10 mouse cellular contexts compared by ENCODE assay signal in the genomic region with DNA sequence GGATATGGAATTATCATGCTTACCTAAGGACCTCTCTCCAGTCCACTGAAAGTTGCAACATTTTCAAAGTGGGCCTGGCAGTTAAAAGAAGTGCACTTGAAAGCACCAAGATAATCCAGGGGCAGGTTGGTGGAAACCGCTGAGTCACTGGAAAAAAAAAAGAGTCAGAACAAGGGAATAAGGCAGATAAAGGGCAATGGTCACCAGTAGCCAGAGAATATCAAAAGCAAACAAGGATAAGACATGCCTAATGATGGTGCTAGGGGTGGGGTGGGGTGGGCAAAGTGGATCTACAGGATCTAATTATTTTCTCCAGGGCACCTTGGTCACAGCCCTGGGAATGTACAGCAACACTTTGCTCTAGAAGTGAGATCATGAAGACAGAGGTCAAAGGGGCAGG.
"Had no signal": no experiment of that assay in that cellular context is flagged by ENCODE, and none has a peak within 500 bp of the region (broad histone marks: within the 10 kb centered on the region; RNA-seq: fewer than 3 reads in every experiment).

No protein-coding gene starts in this region.

- H3K4me2 ChIP-seq: liver, embryonic 12.5 days; midbrain, embryonic 11.5 days had no signal

- DNase-seq: kidney, adult 8-10 months; kidney, postnatal 25 days; right cerebral cortex, postnatal 14 days; thymus, adult 2 months; thymus, postnatal 25 days had no signal

- H3K4me1 ChIP-seq: limb, embryonic 10.5 days; liver, embryonic 12.5 days; megakaryocyte, embryonic 14.5 days had no signal

- H3K27ac ChIP-seq: left cerebral cortex, adult 2 months; limb, embryonic 10.5 days; liver, embryonic 12.5 days had no signal

- H3K36me3 ChIP-seq: limb, embryonic 10.5 days; liver, embryonic 12.5 days had no signal

- H3K9ac ChIP-seq: liver, embryonic 12.5 days had no signal

- ATAC-seq: liver, embryonic 12.5 days had no signal

- H3K9me3 ChIP-seq: limb, embryonic 10.5 days; liver, embryonic 12.5 days; megakaryocyte, embryonic 14.5 days had no signal

- H3K4me3 ChIP-seq: left cerebral cortex, adult 2 months; limb, embryonic 10.5 days; liver, embryonic 12.5 days; megakaryocyte, embryonic 14.5 days had no signal
